Mouse (Mus musculus) heart, postnatal 0 days (tissue): ENCODE data around the gene Prkn. TPM values are rescaled to one million over a fixed set of nuclear protein-coding genes. Genes with fewer than 3 reads are reported as not detected.

Experiments used
- ATAC-seq: fragments of 200-750 bp; cut with Nextera tagmentation; 2 replicates; pipeline ENCODE4 v1.8.0; 2017; ENCODE audit warnings: low read depth, moderate number of reproducible peaks, moderate library complexity; ENCODE audit not compliant: insufficient read depth
- DNase-seq: peaks from one replicate; pipeline ENCODE4 v3.0.0-alpha.2; 2016; ENCODE audit warnings: low spot score
- H3K27ac ChIP-seq: fragments of 300-500 bp; sonication (generic); 2 replicates; pipeline ENCODE4 v1.5.1; 2014; ENCODE audit warnings: low read depth, mild to moderate bottlenecking
- H3K27me3 ChIP-seq: fragments of 300-500 bp; sonication (generic); 2 replicates; pipeline ENCODE4 v1.6.1; 2014; ENCODE audit warnings: low read length, mixed read lengths; ENCODE audit not compliant: control insufficient read depth, insufficient read depth
- H3K36me3 ChIP-seq: fragments of 300-500 bp; sonication (generic); replicated peaks from 2 replicates; pipeline ENCODE4 v1.6.1; 2014; ENCODE audit warnings: low read length, mixed read lengths; ENCODE audit not compliant: control insufficient read depth, insufficient read depth
- H3K4me1 ChIP-seq: fragments of 300-500 bp; sonication (generic); 2 replicates; pipeline ENCODE4 v1.6.1; 2014; ENCODE audit warnings: antibody characterized with exemption; ENCODE audit not compliant: control insufficient read depth, insufficient read depth
- H3K4me2 ChIP-seq: fragments of 300-500 bp; sonication (generic); 2 replicates; pipeline ENCODE4 v1.6.1; 2014; ENCODE audit warnings: low read depth, mild to moderate bottlenecking, low read length, moderate library complexity
- H3K4me3 ChIP-seq: fragments of 300-500 bp; sonication (generic); 2 replicates; pipeline ENCODE4 v1.5.1; 2014; ENCODE audit warnings: low read depth, low read length
- H3K9ac ChIP-seq: fragments of 300-500 bp; sonication (generic); replicated peaks from 2 replicates; pipeline ENCODE4 v1.6.1; 2014; ENCODE audit warnings: low read depth, low read length, mixed read lengths
- H3K9me3 ChIP-seq: fragments of 300-500 bp; sonication (generic); replicated peaks from 2 replicates; pipeline ENCODE4 v1.6.1; 2016; ENCODE audit warnings: low read length; ENCODE audit not compliant: control insufficient read depth
- CTCF ChIP-seq: IDR thresholded peaks from 2 replicates; pipeline ENCODE4 v1.5.1; 2016; ENCODE audit warnings: antibody characterized with exemption, control low read depth, low read depth
- EP300 ChIP-seq: IDR thresholded peaks from 2 replicates; pipeline ENCODE4 v1.6.1; 2016; ENCODE audit warnings: antibody characterized with exemption, low read depth
- WGBS: fragments of 180-500 bp; shearing (Covaris S2); extraction: QIAGEN DNeasy Blood & Tissue Kit; methylation state at CpG from one replicate; pipeline ENCODE4 v1.1.7; 2014; 5-methylcytosine and 5-hydroxymethylcytosine counted together
- polyA plus RNA-seq: library from polyadenylated mRNA; unstranded; fragments of >200 nt; fragmentation: Nextera tagmentation; extraction: Ambion mirVana; gene quantifications from 2 replicates; pipeline ENCODE4 v1.2.1, GENCODE M21; 2015
- total RNA-seq: library from RNA; depleted of rRNA; stranded (reverse); fragments of >200 nt; gene quantifications from 2 replicates; pipeline ENCODE4 v1.2.3, GENCODE M21; 2014; ENCODE audit warnings: low replicate concordance

The Prkn gene
- total and polyA plus RNA-seq, 2 experiments from 2014 or later = 4.5 to 14.2 TPM

- H3K4me1 ChIP-seq = no peaks in the 10 kb centered on the region
- no peaks in the 10 kb centered on the region for H3K9me3 ChIP-seq
- no peak overlapping the region for H3K9ac ChIP-seq
- 54% methylated on average over 3 of the region's 3 CpGs for WGBS
- no peaks in the 10 kb centered on the region for H3K36me3 ChIP-seq
- DNase-seq (no peak), ATAC-seq (no peak)
- no peak for TF ChIP-seq EP300
- TF ChIP-seq CTCF = no peak
- H3K27me3 ChIP-seq = no peaks in the 10 kb centered on the region
- no peak overlapping the region for H3K27ac ChIP-seq
- no peak overlapping the region for H3K4me3 ChIP-seq
- no peak overlapping the region for H3K4me2 ChIP-seq
These were observed 253.1 kb downstream of the Prkn start for GRCm38 (mm10) chr17:11093321-11093720.

DNA sequence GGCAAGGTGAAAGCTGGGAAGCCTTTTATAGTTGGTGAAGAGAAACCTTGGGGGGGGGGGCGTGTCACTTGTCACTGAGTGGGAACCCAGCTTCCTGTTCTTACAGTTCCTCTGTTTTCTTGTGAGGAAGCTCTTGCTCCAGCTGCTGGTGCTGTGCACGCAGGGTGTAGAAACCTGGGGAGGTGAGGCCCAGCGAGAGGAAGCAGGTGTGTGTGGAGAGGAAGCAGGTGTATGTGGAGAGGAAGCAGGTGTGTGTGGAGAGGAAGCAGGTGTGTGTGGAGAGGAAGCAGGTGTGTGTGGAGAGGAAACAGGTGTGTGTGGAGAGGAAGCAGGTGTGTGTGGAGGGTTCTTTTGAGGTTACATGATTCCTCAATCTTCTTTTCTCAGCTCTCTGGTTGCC is 266.8 kb downstream of the Prkn start:
- ATAC-seq = no peak
- TF ChIP-seq CTCF (no peak), EP300 (no peak)
- Histone ChIP-seq H3K4me2 (no peak overlapping the region), H3K4me1 (no peaks in the 10 kb centered on the region), H3K9ac (no peak overlapping the region), H3K36me3 (no peaks in the 10 kb centered on the region), H3K4me3 (no peak overlapping the region), H3K9me3 (no peaks in the 10 kb centered on the region), H3K27ac (no peak overlapping the region), H3K27me3 (no peaks in the 10 kb centered on the region)
- DNase-seq = no peak
- 74% methylated on average over 3 of the region's 3 CpGs for WGBS

DNA sequence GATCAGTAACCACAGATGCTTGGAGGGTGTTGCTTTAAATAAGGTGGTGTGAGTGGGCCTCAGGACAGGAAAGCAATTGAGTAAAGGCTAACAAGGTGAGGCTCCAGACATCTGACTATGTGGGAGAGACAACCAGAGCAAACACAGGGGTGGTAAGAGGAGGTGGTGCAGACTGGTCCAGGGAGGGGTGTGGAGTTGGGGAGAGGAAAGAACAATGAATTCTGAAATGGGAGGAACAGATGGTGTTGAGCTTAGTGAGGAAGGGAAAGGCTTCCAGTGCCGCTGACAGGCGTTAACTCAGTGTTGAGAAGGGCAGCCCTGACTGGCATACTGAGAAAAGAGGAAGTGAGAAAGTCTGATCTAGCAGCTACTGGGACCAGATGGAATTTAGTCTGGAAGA is 267.7 kb downstream of the Prkn start:
- Histone ChIP-seq H3K9ac (no peak overlapping the region), H3K4me1 (no peaks in the 10 kb centered on the region), H3K4me3 (no peak overlapping the region), H3K36me3 (no peaks in the 10 kb centered on the region), H3K4me2 (no peak overlapping the region), H3K9me3 (no peaks in the 10 kb centered on the region), H3K27ac (no peak overlapping the region), H3K27me3 (no peaks in the 10 kb centered on the region)
- ATAC-seq (no peak), DNase-seq (no peak)
- TF ChIP-seq EP300 = no peak
- 48% methylated on average over 2 of the region's 2 CpGs for WGBS

DNA sequence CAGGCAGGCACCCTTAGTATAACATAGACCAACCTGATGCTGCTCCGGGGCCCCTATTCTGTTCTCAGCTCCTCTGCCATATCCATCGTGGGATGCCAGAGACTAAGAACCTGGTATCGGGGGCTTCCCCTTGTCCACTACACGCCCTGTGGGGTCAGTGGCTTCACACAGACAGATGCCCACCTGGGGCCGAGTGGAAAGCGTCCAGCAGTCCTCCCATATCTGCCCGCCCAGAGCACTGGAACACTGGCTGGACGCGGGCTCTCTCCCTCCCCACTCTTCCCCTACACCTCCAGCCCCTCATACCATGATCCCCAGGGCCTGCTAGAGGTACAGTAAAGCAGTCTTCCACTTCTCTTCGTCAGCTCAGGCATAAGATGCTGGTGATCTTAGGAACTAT is 277.3 kb downstream of the Prkn start:
- H3K27me3 ChIP-seq = no peaks in the 10 kb centered on the region
- no peak for DNase-seq
- H3K4me3 ChIP-seq = no peak overlapping the region
- TF ChIP-seq CTCF (no peak), EP300 (no peak)
- H3K9me3 ChIP-seq = no peaks in the 10 kb centered on the region
- no peak for ATAC-seq
- H3K4me2 ChIP-seq = no peak overlapping the region
- no peaks in the 10 kb centered on the region for H3K36me3 ChIP-seq
- 81% methylated on average over 10 of the region's 10 CpGs for WGBS
- no peak overlapping the region for H3K9ac ChIP-seq
- no peaks in the 10 kb centered on the region for H3K4me1 ChIP-seq
- H3K27ac ChIP-seq = no peak overlapping the region

DNA sequence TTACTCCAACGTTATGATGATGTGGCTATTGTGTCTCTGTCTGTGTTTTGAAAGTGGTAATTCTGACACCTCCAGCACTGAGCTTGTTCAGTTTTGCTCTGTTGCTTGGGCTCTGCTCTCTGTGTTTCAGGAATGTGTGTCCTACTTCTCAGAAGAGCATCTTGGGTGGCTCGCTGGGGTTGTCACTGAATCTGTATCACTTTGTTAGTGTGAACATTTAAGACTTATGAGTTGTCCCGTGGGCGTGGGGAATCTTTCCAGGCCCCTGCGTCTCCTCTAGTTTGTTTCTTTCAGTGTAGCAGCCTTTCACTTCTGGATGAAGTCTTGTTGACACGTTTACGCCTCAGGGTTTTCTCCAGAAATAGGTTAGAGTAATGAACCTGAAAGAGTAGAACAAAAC is 283.9 kb downstream of the Prkn start:
- 61% methylated on average over 7 of the region's 7 CpGs for WGBS
- Histone ChIP-seq H3K9ac (no peak overlapping the region), H3K4me3 (no peak overlapping the region), H3K9me3 (no peaks in the 10 kb centered on the region), H3K27me3 (no peaks in the 10 kb centered on the region), H3K4me1 (no peaks in the 10 kb centered on the region), H3K27ac (no peak overlapping the region), H3K4me2 (no peak overlapping the region), H3K36me3 (no peaks in the 10 kb centered on the region)
- ATAC-seq (no peak), DNase-seq (no peak)
- TF ChIP-seq CTCF (no peak), EP300 (no peak)

DNA sequence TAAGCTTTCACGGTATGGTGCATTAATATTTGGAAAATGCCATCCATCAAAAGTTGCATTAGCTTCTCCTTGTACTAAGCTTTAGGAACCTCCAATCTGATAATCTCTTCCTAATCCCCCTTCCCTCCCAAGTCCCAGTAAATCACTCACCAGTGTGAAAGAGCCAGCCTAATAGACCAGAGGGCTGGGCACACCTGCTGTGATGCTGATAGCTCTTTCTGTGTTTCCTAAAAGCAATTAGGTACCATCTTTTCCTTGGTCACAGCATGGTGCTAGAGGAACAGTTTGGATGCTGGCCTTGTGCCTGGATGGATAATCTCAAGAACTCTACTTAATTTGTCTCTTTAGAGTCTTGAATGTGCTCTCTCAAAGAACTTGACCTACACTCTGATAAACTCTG is 287.0 kb downstream of the Prkn start:
- ATAC-seq = no peak
- no peaks in the 10 kb centered on the region for H3K4me1 ChIP-seq
- H3K36me3 ChIP-seq = no peaks in the 10 kb centered on the region
- no peak overlapping the region for H3K9ac ChIP-seq
- no peak for TF ChIP-seq CTCF
- no peak for TF ChIP-seq EP300
- H3K4me2 ChIP-seq = no peak overlapping the region
- DNase-seq = no peak
- H3K9me3 ChIP-seq = no peaks in the 10 kb centered on the region
- no peak overlapping the region for H3K27ac ChIP-seq
- no peaks in the 10 kb centered on the region for H3K27me3 ChIP-seq
- no peak overlapping the region for H3K4me3 ChIP-seq
- WGBS = 71% methylated on average over 1 of the region's 1 CpGs
